Mouse (Mus musculus): ENCODE measurements at regions not wholly inside any gene's neighbourhood (a gene's known extent, or its start where the extent isn't known, plus 50 kb on each side); places are given as distances from the start of the nearest gene placed in this dataset.
A peak's percentile ranks its signal among the peaks of the same experiment; 100 is the strongest.

GRCm38 (mm10) chr3:58072230-58072839 lies 224.5 kb upstream of the Pfn2 start:
- DNase-seq (ENCODE audit: extremely low read depth, low read depth), result no peak

GRCm38 (mm10) chr3:58089344-58090139 lies 241.7 kb upstream of the Pfn2 start:
- DNase-seq (ENCODE audit: extremely low read depth, low read depth), result no peak

- no peak for DNase-seq (ENCODE audit: extremely low read depth, low read depth)
These were observed 242.5 kb upstream of the Pfn2 start for GRCm38 (mm10) chr3:58090396-58090795.

- no peak for DNase-seq (ENCODE audit: extremely low read depth, low read depth)
These were observed 243.7 kb upstream of the Pfn2 start for GRCm38 (mm10) chr3:58091466-58092176.

DNA sequence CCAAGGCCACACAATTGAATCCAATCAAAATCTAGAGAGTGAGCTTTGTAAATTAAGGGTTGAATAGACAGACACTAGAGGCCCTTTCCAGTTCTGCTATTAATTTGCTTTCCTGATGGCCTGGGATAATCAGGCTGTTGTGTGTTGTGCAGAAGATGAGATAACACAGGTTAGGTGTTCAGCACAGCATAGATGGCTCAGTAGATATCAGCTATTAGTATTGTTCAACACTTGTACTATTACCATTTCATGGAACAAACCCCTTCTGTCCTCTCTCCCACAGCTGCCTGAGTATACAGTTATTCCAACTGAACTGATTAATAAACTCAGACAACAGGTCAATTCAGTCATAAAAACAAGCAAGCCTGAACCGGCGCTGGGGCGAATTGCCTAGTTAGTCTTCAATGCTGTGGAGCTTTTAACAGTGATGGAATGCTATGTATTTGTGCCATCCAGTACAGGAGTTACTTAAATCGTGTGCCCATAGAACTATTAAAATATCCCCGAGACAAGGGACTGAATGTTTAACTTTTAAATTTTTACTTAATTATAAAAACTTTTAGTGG lies 263.1 kb upstream of the Pfn2 start:
- no peak for DNase-seq (ENCODE audit: extremely low read depth, low read depth)

DNA sequence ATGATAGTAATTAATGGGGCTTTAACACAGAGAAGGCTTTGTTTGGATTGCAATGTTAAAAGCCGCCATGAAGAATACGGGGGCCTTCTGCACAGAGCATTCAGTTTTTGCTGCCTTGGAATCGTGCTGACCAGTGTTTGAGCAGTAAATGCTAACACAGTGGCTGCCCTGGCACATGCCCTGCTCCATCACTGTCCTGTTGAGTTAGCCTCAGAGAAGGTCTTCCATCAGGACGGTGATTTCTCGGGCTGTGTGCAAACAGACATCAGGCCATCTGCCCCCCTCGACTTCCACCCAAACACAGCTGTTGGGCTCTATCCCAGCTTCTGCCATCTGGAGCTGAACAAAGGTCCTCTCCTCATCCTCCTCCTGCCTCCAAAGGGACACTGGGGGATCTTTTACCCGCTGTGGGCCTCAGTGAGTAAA lies 264.6 kb upstream of the Pfn2 start:
- DNase-seq (ENCODE audit: extremely low read depth, low read depth), result no peak

DNA sequence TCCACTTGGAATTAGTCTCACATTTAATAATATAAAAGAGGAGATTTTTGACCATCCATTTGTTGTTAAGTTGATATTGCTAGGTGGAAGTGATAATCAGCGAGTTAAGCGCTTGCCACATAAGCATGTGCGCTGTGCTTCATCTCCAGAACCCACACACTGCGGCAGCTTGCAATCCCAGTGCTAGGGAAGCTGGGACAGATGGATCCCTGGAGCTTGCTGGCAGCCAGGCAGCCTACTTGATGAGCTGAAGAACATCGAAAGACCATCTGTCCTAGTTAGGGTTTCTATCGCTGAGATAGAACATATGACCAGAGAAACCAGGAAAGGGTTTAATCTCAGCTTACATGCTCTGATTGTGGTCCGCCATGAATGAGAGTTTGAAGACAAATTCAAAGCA lies 266.1 kb upstream of the Pfn2 start:
- DNase-seq (ENCODE audit: extremely low read depth, low read depth), result no peak

DNA sequence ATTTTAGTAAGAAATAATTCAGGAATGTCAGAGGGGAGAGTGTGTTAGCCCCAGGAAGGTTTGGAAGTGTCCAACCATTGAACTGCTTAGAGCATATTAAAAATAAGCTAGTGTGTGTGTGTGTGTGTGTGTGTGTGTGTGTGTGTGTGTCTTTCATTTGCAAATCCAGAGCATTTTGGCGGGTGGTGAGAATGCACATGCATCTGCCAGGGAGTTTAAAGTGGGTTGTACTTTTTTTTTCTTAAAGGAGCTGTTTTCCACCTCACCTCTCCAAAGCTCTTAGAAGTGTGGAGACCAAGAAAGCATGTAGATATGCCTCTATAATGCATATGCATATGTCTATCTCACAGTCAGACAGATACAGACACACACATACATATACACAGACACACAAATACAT lies 267.6 kb upstream of the Pfn2 start:
- DNase-seq (ENCODE audit: extremely low read depth, low read depth), result no peak

GRCm38 (mm10) chr3:58116848-58117247 lies 269.0 kb upstream of the Pfn2 start:
- DNase-seq (ENCODE audit: extremely low read depth, low read depth), result no peak

GRCm38 (mm10) chr3:58120051-58120450 lies 272.2 kb upstream of the Pfn2 start:
- DNase-seq (ENCODE audit: extremely low read depth, low read depth), result no peak

DNA sequence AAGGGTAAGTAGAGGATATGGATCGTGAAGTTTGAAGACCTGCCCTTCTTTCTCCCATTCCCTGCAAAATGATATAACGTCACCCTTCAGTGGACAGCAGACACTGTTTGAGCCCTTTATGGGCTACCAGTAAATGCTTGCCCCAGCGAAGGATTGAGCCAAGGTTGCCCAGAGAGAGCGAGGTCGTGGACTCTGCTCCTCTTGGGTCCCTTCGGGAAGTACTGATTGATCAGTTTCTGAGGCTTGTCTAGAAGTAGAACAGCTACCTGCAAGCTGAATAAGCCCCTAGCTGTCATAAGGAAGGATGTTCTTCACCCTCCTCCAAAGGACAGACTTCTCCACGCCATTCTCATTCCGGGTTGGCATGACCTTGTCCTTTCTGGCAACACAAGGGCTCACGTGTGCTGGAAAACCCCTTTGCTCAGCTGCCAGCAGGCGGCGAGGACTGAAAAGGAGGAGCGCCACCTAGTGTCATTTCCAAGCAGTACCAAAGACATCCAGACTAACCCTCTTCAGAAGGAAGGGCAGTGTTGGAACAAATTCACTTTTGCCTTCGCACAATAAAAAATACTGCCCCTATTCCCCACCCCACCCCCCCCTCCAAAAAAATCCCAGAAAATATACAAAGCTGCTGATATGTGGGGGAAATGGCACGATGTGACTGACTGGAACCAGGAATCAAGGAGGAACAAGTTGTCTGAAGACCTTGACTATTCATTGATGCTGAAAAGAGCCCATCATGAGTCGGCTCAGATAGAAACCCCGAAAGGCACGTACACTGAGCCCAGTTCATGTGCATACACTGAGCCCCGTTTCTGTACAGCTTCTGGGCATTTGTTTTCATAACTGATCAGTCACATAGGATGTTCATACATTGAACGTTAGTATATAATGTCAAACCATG lies 274.8 kb upstream of the Pfn2 start:
- peak; percentile 66 for DNase-seq (ENCODE audit: extremely low read depth, low read depth)

DNA sequence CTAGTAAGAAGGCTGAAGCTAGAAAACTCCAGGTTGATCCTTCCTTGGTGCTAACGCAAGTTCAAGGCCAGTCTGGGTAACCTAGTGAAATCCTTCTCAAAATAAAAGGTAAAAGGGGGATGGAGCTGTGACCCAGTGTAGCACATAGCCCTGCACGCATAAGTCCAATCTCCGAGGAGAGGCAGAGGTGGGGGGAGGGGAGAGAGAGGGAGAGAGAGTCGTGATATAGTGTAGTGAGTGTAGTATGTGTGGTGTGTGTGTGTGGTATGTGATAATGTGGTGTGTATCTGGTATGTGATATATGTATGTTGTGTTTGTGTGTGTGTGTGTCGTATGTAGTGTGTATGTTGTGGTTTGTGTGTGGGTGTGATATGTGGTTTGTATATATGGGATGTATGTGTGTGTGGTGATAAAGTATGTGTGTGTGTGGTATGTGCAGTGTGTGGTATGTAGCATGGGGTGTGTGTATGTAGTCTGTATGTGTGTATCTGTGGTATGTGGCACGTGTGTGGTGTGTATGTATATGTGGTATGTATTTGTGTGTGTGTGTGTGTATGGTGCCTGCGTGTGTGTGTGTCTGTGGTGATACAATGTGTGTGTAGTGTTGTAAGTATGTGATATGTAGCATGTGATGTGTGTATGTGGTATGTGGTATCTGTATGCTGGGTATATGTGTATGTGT lies 275.7 kb upstream of the Pfn2 start:
- no peak for DNase-seq (ENCODE audit: extremely low read depth, low read depth)

DNA sequence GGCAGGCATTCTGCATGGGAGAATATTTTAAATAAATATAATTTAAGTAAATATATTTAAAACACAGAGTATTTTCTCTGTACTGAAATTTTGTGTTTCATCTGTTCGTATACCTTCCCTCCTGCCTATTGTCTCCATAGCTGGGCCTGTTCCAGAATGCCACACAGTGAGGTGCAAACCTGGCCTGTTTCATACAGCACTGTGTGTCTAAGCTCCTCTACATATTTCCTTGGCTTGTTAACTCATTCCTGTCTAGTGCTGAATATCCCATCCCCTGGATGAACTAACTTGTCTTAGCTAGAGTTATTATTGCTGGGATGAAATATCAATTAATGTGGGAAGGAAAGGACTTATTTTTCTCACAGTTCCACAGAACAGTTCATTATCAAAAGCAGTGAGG lies 277.0 kb upstream of the Pfn2 start:
- DNase-seq (ENCODE audit: extremely low read depth, low read depth), result no peak

- no peak for DNase-seq (ENCODE audit: extremely low read depth, low read depth)
These were observed 279.1 kb upstream of the Pfn2 start for GRCm38 (mm10) chr3:58126996-58127395.

DNA sequence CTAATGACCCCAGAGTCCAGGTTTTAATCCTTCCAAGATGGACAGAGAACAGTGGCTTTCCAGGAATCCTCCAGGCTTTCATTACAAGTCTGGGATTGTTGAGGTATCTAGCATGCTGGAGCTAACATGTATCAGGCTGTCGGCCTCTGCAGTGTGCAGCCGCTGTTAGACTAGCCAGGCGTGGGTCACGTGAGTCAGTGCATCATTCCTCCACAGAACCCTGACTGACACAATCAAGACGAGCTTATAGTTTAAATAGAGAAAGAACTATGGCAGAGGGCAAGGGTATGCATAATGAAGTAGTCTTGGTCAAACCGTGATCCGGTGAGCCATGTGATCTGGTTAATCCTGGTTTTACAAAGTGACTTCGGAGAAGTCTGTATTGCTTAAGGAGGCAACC lies 280.2 kb upstream of the Pfn2 start:
- no peak for DNase-seq (ENCODE audit: extremely low read depth, low read depth)

- no peak for DNase-seq (ENCODE audit: extremely low read depth, low read depth)
These were observed 281.6 kb upstream of the Pfn2 start for GRCm38 (mm10) chr3:58129358-58129903.

GRCm38 (mm10) chr3:58135607-58136365 lies 278.7 kb upstream of the Tsc22d2 start:
- DNase-seq (ENCODE audit: extremely low read depth, low read depth), result no peak

GRCm38 (mm10) chr3:58138726-58139585 lies 275.6 kb upstream of the Tsc22d2 start:
- DNase-seq (ENCODE audit: extremely low read depth, low read depth), result peak; percentile 25

Data from MEL-GATA-1-ER (cell line).